Mouse (Mus musculus): ENCODE results near the gene 4933427D14Rik. TPM values are rescaled to one million over a fixed set of nuclear protein-coding genes. Genes with fewer than 3 reads are reported as not detected.

4933427D14Rik gene
- total RNA-seq (2021) = 1 to 10 TPM; 1.9 to 3.0 TPM
- long read RNA-seq, experiment 1 = 0 reads
- long read RNA-seq, experiment 2 = 0 reads

DNA sequence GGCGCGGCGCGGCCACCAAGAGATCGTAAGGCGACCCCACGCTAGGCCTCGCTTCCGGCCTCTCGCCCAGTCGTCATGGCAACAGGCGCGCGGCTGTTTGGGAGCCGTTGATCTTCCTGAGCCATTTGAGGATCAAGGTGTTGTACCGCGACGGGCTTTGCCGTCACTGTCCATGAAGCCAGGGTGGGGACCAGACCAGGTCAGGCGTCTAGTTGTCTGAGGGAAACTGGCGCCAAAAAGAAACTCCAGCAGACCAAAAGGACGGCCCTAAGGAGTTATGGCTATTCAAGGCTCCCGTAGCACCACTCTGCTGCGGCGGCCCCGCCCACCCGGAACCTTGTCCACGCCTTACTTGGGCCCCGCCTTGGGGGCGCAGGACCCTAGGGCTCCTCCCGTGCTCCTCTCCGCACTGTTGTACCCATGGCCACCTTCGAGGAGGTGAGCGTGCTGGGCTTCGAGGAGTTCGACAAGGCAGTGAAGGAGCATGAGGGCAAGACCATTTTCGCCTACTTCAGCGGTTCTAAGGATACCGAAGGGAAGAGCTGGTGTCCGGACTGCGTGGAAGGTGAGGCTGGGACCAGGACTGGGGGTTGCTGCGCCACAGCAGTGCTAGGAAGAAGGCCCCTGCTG is at the start of gene 4933427D14Rik, which contains the start of gene Txndc17:
Gene 4933427D14Rik (minus strand): TSS at position 256 of the 630 bp plus-strand sequence.
Gene Txndc17 (plus strand): TSS at position 344 of the 630 bp plus-strand sequence.
- peak; percentile 83 for DNase-seq

DNA sequence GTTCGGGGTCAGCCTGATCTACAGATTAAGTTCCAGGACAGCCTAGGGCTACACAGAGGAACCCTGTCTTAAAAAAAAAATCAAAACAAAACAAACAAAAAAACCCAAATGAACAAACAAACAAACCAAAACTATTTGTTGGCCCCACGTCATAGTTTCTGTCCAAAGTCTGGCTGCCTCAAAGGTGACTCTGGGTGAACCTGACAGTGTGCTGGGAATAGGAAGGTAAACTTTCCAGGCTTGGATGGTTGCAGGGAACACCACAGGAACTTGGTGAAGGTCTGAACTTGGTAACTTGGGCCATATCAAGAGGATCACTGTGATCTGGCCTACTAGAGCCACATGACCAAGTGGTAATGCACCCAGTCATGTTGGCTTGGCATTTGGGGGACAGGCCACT is 49.2 kb upstream of the 4933427D14Rik start:
- DNase-seq = no peak

DNA sequence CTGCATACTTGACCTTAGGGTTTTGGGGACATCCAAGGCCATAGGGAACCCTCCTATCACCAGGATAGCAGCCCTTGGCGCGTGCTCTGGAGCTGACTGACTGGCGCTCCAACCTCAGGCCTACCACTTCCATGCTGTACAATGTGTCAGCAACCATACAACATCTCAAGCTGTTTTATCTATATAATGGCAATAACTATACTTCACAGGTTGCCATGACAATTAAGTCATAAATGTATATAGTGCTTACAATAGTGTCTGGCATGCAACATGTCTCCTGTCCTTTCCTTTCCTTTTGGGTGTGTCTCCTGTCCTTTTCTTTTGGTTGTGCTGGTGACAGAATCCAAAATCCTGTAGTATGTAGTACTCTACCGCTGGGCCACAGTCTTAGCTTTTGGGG is 48.4 kb upstream of the 4933427D14Rik start:
- no peak for DNase-seq

- DNase-seq = no peak
Observed at GRCm38 (mm10) chr11:72245196-72245753, 38.0 kb upstream of the 4933427D14Rik start.

GRCm38 (mm10) chr11:72240062-72240860 is 33.0 kb upstream of the 4933427D14Rik start:
- DNase-seq = no peak

DNA sequence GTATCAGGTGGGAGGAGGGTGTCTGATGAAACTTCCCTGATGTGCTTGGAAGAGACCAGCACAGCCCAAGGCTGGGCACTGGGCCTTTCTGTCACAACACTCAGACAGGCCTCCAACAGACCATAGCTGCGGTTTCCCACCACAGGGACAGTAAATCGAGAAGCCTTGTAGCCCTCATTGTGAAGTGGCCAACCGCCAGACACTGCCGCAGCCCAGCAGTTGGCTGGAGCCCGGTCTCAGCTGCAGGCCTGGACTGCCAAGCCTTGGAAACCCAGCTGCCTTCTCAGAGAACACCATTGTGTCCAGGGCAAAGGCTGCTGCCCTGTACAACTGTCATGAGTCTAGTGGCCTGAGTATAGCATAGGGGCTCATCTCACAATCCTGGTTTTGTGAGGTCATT is 26.8 kb upstream of the 4933427D14Rik start:
- DNase-seq = peak; percentile 67

GRCm38 (mm10) chr11:72232991-72233390 is 25.7 kb upstream of the 4933427D14Rik start:
- DNase-seq = no peak

- DNase-seq = no peak
Observed at GRCm38 (mm10) chr11:72232068-72232467, 24.8 kb upstream of the 4933427D14Rik start.

DNA sequence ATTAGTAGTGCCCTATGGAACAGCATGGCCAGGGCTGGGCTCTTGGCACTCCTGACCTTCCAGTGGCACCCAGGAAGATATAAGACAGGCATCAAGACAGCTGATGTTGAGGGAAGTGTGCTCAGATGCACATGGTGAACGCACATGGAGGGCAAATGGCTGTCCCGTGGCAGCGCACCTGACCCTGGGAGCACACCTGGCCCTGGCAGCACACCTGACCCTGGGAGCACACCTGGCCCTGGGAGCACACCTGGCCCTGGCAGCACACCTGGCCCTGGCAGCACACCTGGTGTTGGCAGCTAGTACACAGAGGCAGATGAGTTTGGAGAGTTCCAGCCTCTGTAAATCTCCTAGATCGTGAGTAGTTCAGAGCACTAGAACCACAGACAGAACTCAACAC is 21.3 kb upstream of the 4933427D14Rik start:
- DNase-seq = no peak

GRCm38 (mm10) chr11:72226901-72227300 is 19.6 kb upstream of the 4933427D14Rik start:
- no peak for DNase-seq

GRCm38 (mm10) chr11:72226020-72226791 is 18.9 kb upstream of the 4933427D14Rik start:
- no peak for DNase-seq

GRCm38 (mm10) chr11:72224865-72225264 is 17.6 kb upstream of the 4933427D14Rik start:
- DNase-seq = no peak

- no peak for DNase-seq
Observed at GRCm38 (mm10) chr11:72223414-72223813, 16.2 kb upstream of the 4933427D14Rik start.

DNA sequence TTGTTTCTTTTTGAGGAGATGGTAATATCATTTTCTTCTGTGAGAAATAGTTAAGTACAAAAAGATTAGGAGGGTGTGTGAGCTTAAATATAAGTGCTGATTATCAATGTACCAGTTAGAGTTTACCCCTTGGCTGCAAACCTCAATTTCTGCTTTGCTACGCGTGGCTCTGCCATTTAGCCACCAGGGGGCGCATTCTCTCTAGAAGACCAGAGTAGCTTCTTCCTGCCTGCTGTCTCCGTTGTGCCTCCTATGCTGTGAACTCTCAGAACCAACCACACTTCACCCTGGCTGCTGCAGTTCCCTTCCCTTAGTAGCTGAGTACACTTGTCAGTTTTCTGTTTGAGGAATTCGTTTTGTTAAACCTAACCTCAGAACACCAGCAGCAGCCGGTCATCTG is 14.0 kb upstream of the 4933427D14Rik start:
- no peak for DNase-seq

DNA sequence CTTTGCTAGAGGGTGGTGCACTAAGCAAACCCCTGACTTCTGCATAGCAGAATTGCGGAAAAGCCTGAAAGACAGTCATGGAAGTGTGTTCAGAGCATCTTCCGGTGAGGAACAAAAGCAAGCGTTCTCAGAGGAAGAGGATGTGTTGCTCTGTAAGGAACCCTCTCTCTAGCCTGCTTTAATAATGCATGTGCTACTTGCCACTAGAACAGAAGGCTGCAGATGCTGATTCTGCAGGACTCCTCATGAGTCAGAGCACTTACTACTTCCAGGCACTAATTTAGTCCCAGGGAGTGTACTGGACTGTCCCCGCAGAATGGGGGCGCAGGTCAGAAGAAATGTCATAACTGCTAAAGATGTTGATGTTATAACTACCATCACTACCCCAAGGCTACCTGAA is 9.9 kb upstream of the 4933427D14Rik start:
- no peak for DNase-seq

DNA sequence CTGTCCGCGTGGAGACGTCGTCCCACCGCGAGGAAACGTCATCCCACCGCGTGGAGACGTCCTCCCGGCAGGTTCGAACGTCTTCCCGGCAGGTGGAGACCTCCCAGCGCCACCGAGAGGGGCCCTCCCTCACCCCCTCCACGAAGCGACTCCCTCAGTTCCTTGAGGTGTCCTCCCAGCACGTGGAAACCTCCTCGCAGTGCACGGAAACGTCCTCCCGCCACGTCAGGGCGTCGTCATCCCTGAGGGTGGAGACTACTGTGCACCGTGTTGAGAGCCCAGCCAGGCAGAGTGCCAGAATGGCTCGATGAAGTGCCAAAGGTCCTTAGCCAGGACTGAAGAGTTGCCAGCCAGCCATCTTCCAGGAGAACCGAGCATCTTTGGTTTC is 8.1 kb upstream of the 4933427D14Rik start, which contains the start of gene Med31:
Gene Med31 (minus strand): TSS at position 183 of the 388 bp plus-strand sequence.
- peak; percentile 72 for DNase-seq

- peak; percentile 92 for DNase-seq
Observed at GRCm38 (mm10) chr11:72214591-72215409, 7.5 kb upstream of the 4933427D14Rik start.

DNA sequence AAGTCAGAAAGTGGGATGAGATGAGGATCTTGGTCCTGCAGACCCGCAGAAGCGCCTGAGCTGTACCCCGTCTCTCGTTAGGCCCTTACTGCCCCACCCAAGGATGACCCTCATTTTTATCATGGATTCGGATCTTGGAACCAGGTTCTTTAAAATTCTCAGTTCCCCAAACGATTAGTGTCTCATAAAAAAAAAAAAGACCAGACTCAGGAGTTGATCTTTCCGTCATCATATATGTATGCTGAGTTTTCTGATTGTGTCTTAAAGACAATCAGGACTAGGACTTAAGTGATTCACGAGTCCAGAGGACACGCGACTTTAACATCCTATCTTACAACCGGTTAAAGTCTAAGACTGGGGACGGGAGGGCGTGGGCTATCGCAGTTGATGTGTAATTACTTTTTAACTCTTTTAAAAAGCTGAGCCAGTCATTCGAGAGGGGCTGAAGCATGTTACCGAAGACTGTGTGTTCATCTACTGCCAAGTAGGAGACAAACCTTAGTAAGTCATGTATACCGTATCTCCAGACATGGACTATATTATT is 647 bp upstream of the 4933427D14Rik start:
- no peak for DNase-seq

DNA sequence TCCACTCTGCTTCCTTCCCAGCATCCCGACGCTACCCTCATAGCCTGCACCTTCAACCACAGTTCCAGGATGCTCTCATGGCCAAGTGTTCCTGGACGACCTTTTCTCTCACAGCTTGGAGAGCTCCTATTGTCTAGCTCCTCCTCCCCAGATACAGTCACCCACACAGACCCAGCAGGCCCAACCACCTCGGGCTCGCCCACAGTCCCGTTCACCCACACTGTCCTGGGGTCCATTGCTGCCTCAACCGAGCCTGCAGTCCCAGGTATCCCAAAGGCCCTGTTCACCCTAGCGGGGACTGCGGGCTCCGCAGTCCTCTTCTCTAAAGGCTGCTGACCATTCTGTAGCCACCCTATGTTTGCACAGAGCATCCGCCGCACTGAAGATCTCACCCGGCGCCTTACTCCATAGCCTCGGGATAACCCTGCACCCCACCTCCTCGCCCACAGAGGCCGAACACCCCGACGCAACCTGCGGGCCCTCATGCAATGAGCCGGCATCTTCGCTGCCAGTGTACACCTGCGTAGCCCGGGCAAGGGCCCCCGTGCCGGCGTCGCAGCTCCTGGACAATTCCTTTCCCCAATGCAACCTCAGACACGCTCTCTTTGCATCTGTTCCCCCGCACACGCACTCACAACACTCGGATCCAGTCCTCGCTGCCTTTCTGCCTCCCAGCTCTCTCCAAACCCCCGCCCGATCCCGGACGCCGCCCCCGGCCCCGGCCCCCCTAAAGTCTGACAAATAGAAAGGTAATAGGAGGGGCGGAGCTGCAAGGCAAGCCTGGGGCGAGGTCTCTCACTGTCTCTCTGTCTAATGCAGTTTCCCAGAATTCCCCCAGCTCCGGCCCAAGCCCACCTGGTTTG is 687 bp downstream of the 4933427D14Rik start, which contains the start of gene Gm43951:
Gene Gm43951 (minus strand): TSS at position 500 of the 863 bp plus-strand sequence.
- DNase-seq = no peak

GRCm38 (mm10) chr11:72205256-72205655 is 2.0 kb downstream of the 4933427D14Rik start:
- no peak for DNase-seq
